8 mouse cellular contexts compared by ENCODE assay signal in the genomic region with DNA sequence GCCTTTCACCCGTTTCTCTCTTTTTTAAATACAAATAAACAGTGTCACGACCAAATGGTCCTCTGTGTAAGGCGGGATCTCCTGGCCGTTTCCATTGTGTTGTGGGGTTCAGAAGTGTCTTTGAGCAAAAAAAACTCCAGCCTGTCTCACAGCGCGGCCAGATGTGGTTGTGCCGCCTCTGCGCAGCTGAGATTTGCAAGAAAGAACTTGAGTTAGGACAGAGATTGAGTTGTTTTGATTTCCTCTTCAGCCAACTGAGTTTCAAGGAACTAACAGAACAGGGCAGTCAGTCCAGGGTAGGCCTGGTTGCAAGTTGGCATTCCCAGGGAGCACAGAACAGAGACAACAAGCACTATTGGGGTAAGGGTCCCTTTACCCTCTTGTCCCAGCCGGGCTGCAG. TPM values are rescaled to one million over a fixed set of nuclear protein-coding genes. Genes with fewer than 3 reads are reported as not detected.
DNase-seq lines count a peak whose midpoint lies in the region; ATAC-seq lines count a peak whose summit lies in the region.

No protein-coding gene starts in this region.

- H3K27ac ChIP-seq in liver, embryonic 11.5 days (ENCODE audit: low read depth, low read length): no peak overlapping the region; the same call in 1 of the 2 replicates
- H3K27ac ChIP-seq in embryonic facial prominence, embryonic 10.5 days (replicated peaks): peak overlapping the region; percentile 98
- peak overlapping the region; percentile 83 for H3K27ac ChIP-seq in intestine, embryonic 14.5 days (ENCODE audit: low read depth)
- H3K27ac ChIP-seq in neural tube, embryonic 12.5 days: peak overlapping the region; percentile 57

- no peaks in the 10 kb centered on the region for H3K4me1 ChIP-seq in liver, embryonic 11.5 days (replicated peaks; ENCODE audit: control insufficient read depth, insufficient read depth, low read length)
- H3K4me1 ChIP-seq in embryonic facial prominence, embryonic 10.5 days: peaks cover 70% of the 10 kb centered on the region
- H3K4me1 ChIP-seq in intestine, embryonic 14.5 days (replicated peaks; ENCODE audit: control insufficient read depth, insufficient read depth, low read length): peaks cover 33% of the 10 kb centered on the region; the same call in 1 of the 2 replicates
- H3K4me1 ChIP-seq in neural tube, embryonic 12.5 days: peaks cover 58% of the 10 kb centered on the region

- WGBS in liver, embryonic 11.5 days: 5% methylated on average over 9 of the region's 9 CpGs
- under 1% methylated on average over 9 of the region's 9 CpGs for WGBS in embryonic facial prominence, embryonic 10.5 days
- 5% methylated on average over 9 of the region's 9 CpGs for WGBS in intestine, embryonic 14.5 days
- WGBS in neural tube, embryonic 12.5 days: under 1% methylated on average over 9 of the region's 9 CpGs

- H3K36me3 ChIP-seq in liver, embryonic 11.5 days (ENCODE audit: control insufficient read depth, insufficient read depth, low read length): no peaks in the 10 kb centered on the region
- peaks cover 44% of the 10 kb centered on the region for H3K36me3 ChIP-seq in embryonic facial prominence, embryonic 10.5 days (replicated peaks)
- H3K36me3 ChIP-seq in intestine, embryonic 14.5 days (ENCODE audit: control insufficient read depth, insufficient read depth, low read length): no peaks in the 10 kb centered on the region
- peaks cover 11% of the 10 kb centered on the region; the same call in 1 of the 2 replicates for H3K36me3 ChIP-seq in neural tube, embryonic 12.5 days

- DNase-seq in liver, embryonic 11.5 days (ENCODE audit: low spot score): no peak
- DNase-seq in liver: no peak
- peak; percentile 65 for DNase-seq in embryonic facial prominence, embryonic 10.5 days (ENCODE audit: low spot score)
- DNase-seq in intestine, embryonic 14.5 days (ENCODE audit: low spot score): peak; percentile 62
- DNase-seq in urinary bladder, postnatal 14 days (ENCODE audit: low spot score): no peak
- DNase-seq in cerebellum, adult 8-10 months: no peak

- H3K27me3 ChIP-seq in liver, embryonic 11.5 days (replicated peaks; ENCODE audit: control insufficient read depth, insufficient read depth, low read length): peaks cover 60% of the 10 kb centered on the region
- H3K27me3 ChIP-seq in embryonic facial prominence, embryonic 10.5 days (replicated peaks; ENCODE audit: low read depth, poor library complexity, severe bottlenecking): peaks cover 4% of the 10 kb centered on the region; the same call in 1 of the 2 replicates
- no peaks in the 10 kb centered on the region for H3K27me3 ChIP-seq in intestine, embryonic 14.5 days (replicated peaks; ENCODE audit: control insufficient read depth, insufficient read depth, low read length)
- no peaks in the 10 kb centered on the region for H3K27me3 ChIP-seq in neural tube, embryonic 12.5 days (replicated peaks)

- H3K4me2 ChIP-seq in liver, embryonic 11.5 days: peak overlapping the region; percentile 75
- H3K4me2 ChIP-seq in intestine, embryonic 14.5 days (ENCODE audit: low read length): peak overlapping the region; percentile 90
- peak overlapping the region; percentile 78 for H3K4me2 ChIP-seq in neural tube, embryonic 12.5 days (replicated peaks)

- H3K9ac ChIP-seq in liver, embryonic 11.5 days (ENCODE audit: low read depth, low read length): 0 out of 2 replicates have a peak overlapping the region, but pooled peaks have one; percentile 62
- H3K9ac ChIP-seq in intestine, embryonic 14.5 days (ENCODE audit: low read length): peak overlapping the region; percentile 87
- H3K9ac ChIP-seq in neural tube, embryonic 12.5 days: peak overlapping the region; percentile 93

- no peaks in the 10 kb centered on the region; the same call in 1 of the 2 replicates for H3K9me3 ChIP-seq in liver, embryonic 11.5 days (ENCODE audit: control insufficient read depth, low read length)
- H3K9me3 ChIP-seq in embryonic facial prominence, embryonic 10.5 days: no peaks in the 10 kb centered on the region
- no peaks in the 10 kb centered on the region for H3K9me3 ChIP-seq in intestine, embryonic 14.5 days (ENCODE audit: control insufficient read depth, low read length)
- no peaks in the 10 kb centered on the region for H3K9me3 ChIP-seq in neural tube, embryonic 12.5 days

- no peak for ATAC-seq in liver, embryonic 11.5 days (replicated peaks; ENCODE audit: low FRiP score)
- no peak for ATAC-seq in intestine, embryonic 14.5 days (replicated peaks; ENCODE audit: low FRiP score, low TSS enrichment, low read depth)
- no peak for ATAC-seq in neural tube, embryonic 12.5 days (ENCODE audit: low FRiP score, low read depth)
- ATAC-seq in megakaryocyte-erythroid progenitor cell, adult 5-6 weeks (replicated peaks; ENCODE audit: low FRiP score, low TSS enrichment, poor library complexity, severe bottlenecking): no peak

- H3K4me3 ChIP-seq in liver, embryonic 11.5 days (ENCODE audit: low read depth, low read length): peak overlapping the region; percentile 55
- peak overlapping the region; percentile 93 for H3K4me3 ChIP-seq in embryonic facial prominence, embryonic 10.5 days
- H3K4me3 ChIP-seq in intestine, embryonic 14.5 days (ENCODE audit: low read depth, low read length): peak overlapping the region; percentile 72
- peak overlapping the region; percentile 84 for H3K4me3 ChIP-seq in neural tube, embryonic 12.5 days

RNA-seq across cellular contexts. Expression of a gene that starts 17.1 kb away (rescaled TPM):
- polyA plus RNA-seq in liver, embryonic 11.5 days (2014; fragmentation: Nextera tagmentation; extraction: Ambion mirVana): 2.8 and 3.0 TPM in 2 replicates
- polyA plus RNA-seq in embryonic facial prominence, embryonic 10.5 days (2016; fragmentation: Nextera tagmentation; extraction: Ambion mirVana): 23.4 and 26.5 TPM in 2 replicates
- polyA plus RNA-seq in intestine, embryonic 14.5 days (2014; fragmentation: Nextera tagmentation; extraction: Ambion mirVana): 11.5 and 12.1 TPM in 2 replicates
- 48.8 and 49.0 TPM in 2 replicates for polyA plus RNA-seq in neural tube, embryonic 12.5 days (2016; fragmentation: Nextera tagmentation; extraction: Ambion mirVana)
- not detected in 2 replicates for total RNA-seq in megakaryocyte-erythroid progenitor cell, adult 5-6 weeks (2014; fragmentation: Nextera tagmentation)
- total RNA-seq in megakaryocyte-erythroid progenitor cell, adult 5-6 weeks (2017): not detected in 2 replicates

Comparison
In these comparisons a context has a peak if more than half of its experiments do, and no peak if none do; other contexts are left out.
1. DNase-seq: peak in embryonic facial prominence, embryonic 10.5 days (single experiment) and intestine, embryonic 14.5 days (single experiment); none in liver, embryonic 11.5 days (single experiment), liver (single experiment), urinary bladder, postnatal 14 days (single experiment) and cerebellum, adult 8-10 months (single experiment).
2. Peak in every context shown above with its lines, with median percentiles within 50 percentile points of each other: H3K4me2 ChIP-seq, H3K4me3 ChIP-seq and H3K9ac ChIP-seq.